Mouse (Mus musculus) testis, adult 2 months (tissue): ENCODE measurements around the gene Hyal2.

Source experiments
- CTCF ChIP-seq: fragments of 200-500 bp; IDR thresholded peaks from 2 replicates; pipeline ENCODE4 v1.5.1; 2012; ENCODE audit warnings: low read depth, mild to moderate bottlenecking, inconsistent platforms, low read length, moderate library complexity; ENCODE audit not compliant: control insufficient read depth, insufficient read depth, insufficient replicate concordance
- POLR2A ChIP-seq: fragments of 200-500 bp; IDR thresholded peaks from 2 replicates; pipeline ENCODE4 v1.6.1; 2012; ENCODE audit warnings: low read depth, mild to moderate bottlenecking, inconsistent platforms, low read length, moderate library complexity; ENCODE audit not compliant: control insufficient read depth

DNA sequence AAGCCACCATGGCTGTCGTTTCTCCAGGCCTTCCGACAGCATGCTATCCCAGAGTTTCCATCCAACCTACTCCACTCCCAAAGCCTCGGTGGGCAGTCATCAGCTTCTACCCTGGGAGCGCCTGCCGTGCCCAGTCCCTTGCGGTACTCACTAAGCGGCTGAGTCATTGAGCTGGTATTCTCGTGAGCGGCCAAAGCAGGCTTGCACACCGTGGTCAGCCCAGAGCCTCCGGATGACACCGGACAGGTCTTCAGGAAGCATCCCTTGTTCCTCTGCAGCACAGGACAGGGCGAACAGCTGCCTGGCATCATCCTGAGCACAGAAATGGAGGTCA, 51.8 kb downstream of the Hyal2 start:
- TF ChIP-seq CTCF (no peak), POLR2A (no peak)
